Mouse (Mus musculus): ENCODE results near the gene Gabpb1. TPM values are rescaled to one million over a fixed set of nuclear protein-coding genes. Genes with fewer than 3 reads are reported as not detected.

The Gabpb1 gene
- total and polyA plus RNA-seq, 3 experiments: 11.7 to 17.8 TPM; not detected in 1

GRCm38 (mm10) chr2:126635939-126636823 is 40.0 kb downstream of the Gabpb1 start (continued):
- TF ChIP-seq NELFE (IDR thresholded peaks at IDR 0.05; ENCODE audit: low read depth, low read length): no peak; the same call in 1 of the 2 replicates

DNA sequence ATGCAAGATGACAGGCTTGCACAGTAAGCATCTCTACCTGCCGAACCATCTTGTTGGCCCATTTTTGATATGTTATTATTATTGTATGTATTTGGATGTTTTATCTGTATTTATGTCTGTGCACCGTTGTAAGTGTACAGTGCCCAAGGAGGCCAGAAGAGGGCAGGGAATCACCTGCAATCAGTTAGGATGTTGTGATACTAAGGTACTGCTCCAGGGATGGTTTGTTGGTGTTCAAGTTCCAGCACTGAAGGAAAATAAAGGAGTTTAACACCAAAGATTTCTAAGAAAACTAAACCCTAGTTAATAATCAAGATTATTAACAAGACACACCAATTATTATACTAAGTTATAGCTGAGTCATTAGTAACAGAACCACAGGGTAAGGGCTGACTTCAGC is 43.0 kb downstream of the Gabpb1 start:
- Histone ChIP-seq H3K4me1 (ENCODE audit: control insufficient read depth in 1 of 2, insufficient read depth in 2 of 2, low read length in 2 of 2) (peaks cover 14 to 19% of the 10 kb centered on the region in 2 experiments), H3K9me3 (replicated peaks; ENCODE audit: insufficient read depth, low read length) (no peaks in the 10 kb centered on the region), H3K27ac (ENCODE audit: control insufficient read depth, low read depth, low read length) (no peak overlapping the region), H3K79me2 (ENCODE audit: control insufficient read depth, insufficient read depth, low read length, poor library complexity) (no peaks in the 10 kb centered on the region), H3K9ac (ENCODE audit: control insufficient read depth, low read depth, low read length, poor library complexity, severe bottlenecking) (no peak overlapping the region), H3K36me3 (ENCODE audit: control insufficient read depth in 1 of 2, insufficient read depth in 2 of 2, low read length in 2 of 2) (peaks cover 0 to 21% of the 10 kb centered on the region in 2 experiments; a peak in 2 of 4 replicates), H3K27me3 (ENCODE audit: control insufficient read depth in 1 of 2, insufficient read depth in 2 of 2, low read length in 2 of 2) (no peaks in the 10 kb centered on the region), H3K4me3 (ENCODE audit: control insufficient read depth in 1 of 2, insufficient read depth in 1 of 2, low read depth in 2 of 2, low read length in 2 of 2) (no peak overlapping the region)
- TF ChIP-seq EP300 (IDR thresholded peaks at IDR 0.05; ENCODE audit: low read depth in 1 of 2, low read length in 2 of 2): no peak
- DNase-seq (ENCODE audit: low read depth, low spot score): no peak

DNA sequence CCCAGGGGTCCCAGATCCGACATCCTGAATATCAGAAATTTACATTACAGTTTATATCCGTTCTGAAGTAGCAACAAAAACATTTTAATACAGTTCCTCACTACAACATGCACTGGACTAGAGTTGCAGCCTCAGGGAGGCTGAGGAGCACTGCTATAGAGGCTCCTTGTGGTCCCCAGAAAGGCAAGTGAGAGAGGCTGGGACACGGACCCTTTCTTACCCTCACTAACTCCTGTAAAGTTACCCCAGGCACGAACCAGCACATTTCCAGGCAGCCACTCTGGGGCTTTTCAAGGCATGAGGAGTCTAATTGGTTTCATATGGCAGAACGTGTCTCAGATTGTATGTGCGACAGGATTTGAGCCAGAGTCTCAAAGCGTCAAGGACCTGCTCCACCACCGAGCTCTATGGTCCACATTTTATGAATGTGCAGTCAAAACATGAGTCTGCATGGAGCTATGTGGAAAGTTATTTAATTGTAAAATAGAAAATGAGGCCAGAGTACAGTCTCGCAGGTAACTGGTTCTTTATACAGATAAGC is 47.6 kb downstream of the Gabpb1 start:
- Histone ChIP-seq H3K36me3 (ENCODE audit: control insufficient read depth in 1 of 2, insufficient read depth in 2 of 2, low read length in 2 of 2) (no peaks in the 10 kb centered on the region), H3K27ac (ENCODE audit: control insufficient read depth, low read depth, low read length) (no peak overlapping the region), H3K9me3 (replicated peaks; ENCODE audit: insufficient read depth, low read length) (no peaks in the 10 kb centered on the region)

DNA sequence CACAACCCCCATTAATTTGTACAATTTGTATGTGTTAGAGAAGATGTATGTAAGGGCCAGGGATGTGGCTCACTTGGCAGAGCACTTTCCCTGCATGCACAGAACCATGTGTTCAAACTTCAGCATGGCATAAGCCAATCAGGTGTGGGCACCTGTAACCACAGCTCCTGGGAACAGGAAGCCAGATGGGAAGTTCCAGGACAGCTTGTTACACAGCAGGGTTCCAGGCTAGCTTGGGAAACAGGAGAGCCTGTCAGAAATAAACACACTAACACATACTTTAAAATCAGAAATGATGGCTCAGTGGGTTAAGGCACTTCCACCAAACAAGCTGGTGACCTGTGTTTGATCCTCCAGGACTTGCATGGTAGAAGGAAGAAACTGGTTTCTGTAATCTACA is 53.0 kb downstream of the Gabpb1 start:
- no peak overlapping the region for H3K9ac ChIP-seq (ENCODE audit: control insufficient read depth, low read depth, low read length, poor library complexity, severe bottlenecking)
- no peaks in the 10 kb centered on the region for H3K9me3 ChIP-seq (replicated peaks; ENCODE audit: insufficient read depth, low read length)
- no peak for DNase-seq (ENCODE audit: low read depth, low spot score)
- H3K4me1 ChIP-seq (ENCODE audit: control insufficient read depth in 1 of 2, insufficient read depth in 2 of 2, low read length in 2 of 2): peaks cover 2 to 18% of the 10 kb centered on the region in 2 experiments
- peaks cover 0 to 12% of the 10 kb centered on the region in 2 experiments; a peak in 2 of 4 replicates for H3K36me3 ChIP-seq (ENCODE audit: control insufficient read depth in 1 of 2, insufficient read depth in 2 of 2, low read length in 2 of 2)
- no peak overlapping the region for H3K4me3 ChIP-seq (ENCODE audit: control insufficient read depth in 1 of 2, insufficient read depth in 1 of 2, low read depth in 2 of 2, low read length in 2 of 2)
- H3K27me3 ChIP-seq (ENCODE audit: control insufficient read depth in 1 of 2, insufficient read depth in 2 of 2, low read length in 2 of 2): no peaks in the 10 kb centered on the region
- no peak for TF ChIP-seq MAX (IDR thresholded peaks at IDR 0.05; ENCODE audit: low read length)
- TF ChIP-seq UBTF (IDR thresholded peaks at IDR 0.05; ENCODE audit: borderline replicate concordance, insufficient read depth, low read depth, low read length): no peak
- TF ChIP-seq RCOR1 (IDR thresholded peaks at IDR 0.05; ENCODE audit: low read depth, low read length): no peak
- no peak for TF ChIP-seq USF2 (IDR thresholded peaks at IDR 0.05; ENCODE audit: borderline replicate concordance in 1 of 2, insufficient read depth in 1 of 2, low read depth in 1 of 2, low read length in 2 of 2)
- TF ChIP-seq TBP (IDR thresholded peaks at IDR 0.05; ENCODE audit: low read depth, low read length): no peak
- no peak overlapping the region for H3K27ac ChIP-seq (ENCODE audit: control insufficient read depth, low read depth, low read length)
- no peaks in the 10 kb centered on the region for H3K79me2 ChIP-seq (ENCODE audit: control insufficient read depth, insufficient read depth, low read length, poor library complexity)

More for the DNA sequence above, 47.6 kb downstream of the Gabpb1 start:
- H3K4me3 ChIP-seq (ENCODE audit: control insufficient read depth in 1 of 2, insufficient read depth in 1 of 2, low read depth in 2 of 2, low read length in 2 of 2): no peak overlapping the region
- no peak for TF ChIP-seq ZKSCAN1 (IDR thresholded peaks at IDR 0.05; ENCODE audit: low read depth, low read length)
- no peak for TF ChIP-seq CTCF (IDR thresholded peaks at IDR 0.05 in 2 of 3, conservative IDR thresholded peaks at IDR 0.05 in 1 of 3; ENCODE audit: control insufficient read depth in 1 of 3, insufficient read depth in 1 of 3, low read depth in 2 of 3, low read length in 3 of 3, poor library complexity in 1 of 3, severe bottlenecking in 1 of 3)
- no peak for TF ChIP-seq MAZ (IDR thresholded peaks at IDR 0.05; ENCODE audit: low read depth, low read length)
- no peak for TF ChIP-seq TAL1 (IDR thresholded peaks at IDR 0.05; ENCODE audit: low read length)
- TF ChIP-seq ZNF384 (IDR thresholded peaks at IDR 0.05; ENCODE audit: low read depth, low read length): no peak
- no peak for TF ChIP-seq POLR2AphosphoS2 (IDR thresholded peaks at IDR 0.05; ENCODE audit: low read length)
- H3K9ac ChIP-seq (ENCODE audit: control insufficient read depth, low read depth, low read length, poor library complexity, severe bottlenecking): no peak overlapping the region
- H3K79me2 ChIP-seq (ENCODE audit: control insufficient read depth, insufficient read depth, low read length, poor library complexity): no peaks in the 10 kb centered on the region
- no peaks in the 10 kb centered on the region for H3K27me3 ChIP-seq (ENCODE audit: control insufficient read depth in 1 of 2, insufficient read depth in 2 of 2, low read length in 2 of 2)
- H3K4me1 ChIP-seq (ENCODE audit: control insufficient read depth in 1 of 2, insufficient read depth in 2 of 2, low read length in 2 of 2): no peaks in the 10 kb centered on the region
- DNase-seq (ENCODE audit: low read depth, low spot score): no peak
